Mouse (Mus musculus) MEL (cell line): Measurements from ENCODE around the gene Gpr146. TPM values are rescaled to one million over a fixed set of nuclear protein-coding genes. Genes with fewer than 3 reads are reported as not detected.

Source experiments
- DNase-seq: peaks from one replicate; pipeline ENCODE4 v3.0.0; 2011; ENCODE audit warnings: low read depth, low spot score
- H3K27ac ChIP-seq: 2 replicates; pipeline ENCODE4 v1.5.1; 2012; ENCODE audit warnings: low read depth, mild to moderate bottlenecking, control low read depth, low read length, moderate library complexity; ENCODE audit not compliant: control insufficient read depth
- H3K27me3 ChIP-seq, 2 experiments: fragments of 150-350 bp in 1 of 2; sonication (generic) in 1 of 2; 2 replicates each; pipeline ENCODE4 v1.6.1; 2012; ENCODE audit warnings: low read length in 2 of 2, mild to moderate bottlenecking in 2 of 2, improper control_type of control experiment in 1 of 2, moderate library complexity in 1 of 2; ENCODE audit not compliant: insufficient read depth in 2 of 2, control insufficient read depth in 1 of 2
- H3K36me3 ChIP-seq, 2 experiments: 2 replicates each; pipeline ENCODE4 v1.6.1; 2012 to 2014; ENCODE audit warnings: low read length in 2 of 2, improper control_type of control experiment in 1 of 2, inconsistent platforms in 1 of 2, mild to moderate bottlenecking in 1 of 2; ENCODE audit not compliant: insufficient read depth in 2 of 2, control insufficient read depth in 1 of 2
- H3K4me1 ChIP-seq, 2 experiments: fragments of 150-350 bp in 1 of 2; sonication (generic) in 1 of 2; 2 replicates each; pipeline ENCODE4 v1.6.1; 2012; ENCODE audit warnings: low read length in 2 of 2, improper control_type of control experiment in 1 of 2, mild to moderate bottlenecking in 1 of 2; ENCODE audit not compliant: insufficient read depth in 2 of 2, control insufficient read depth in 1 of 2
- H3K4me3 ChIP-seq, 2 experiments: fragments of 150-350 bp in 1 of 2; sonication (generic) in 1 of 2; 2 replicates each; pipeline ENCODE4 v1.5.1; 2012; ENCODE audit warnings: low read depth in 2 of 2, low read length in 2 of 2, mild to moderate bottlenecking in 2 of 2, moderate library complexity in 2 of 2, control low read depth in 1 of 2, improper control_type of control experiment in 1 of 2; ENCODE audit not compliant: control insufficient read depth in 1 of 2, insufficient read depth in 1 of 2
- H3K79me2 ChIP-seq: 2 replicates; pipeline ENCODE4 v1.6.1; 2012; ENCODE audit warnings: mild to moderate bottlenecking, low read length, moderate library complexity; ENCODE audit not compliant: control insufficient read depth, poor library complexity, insufficient read depth
- H3K9ac ChIP-seq: 2 replicates; pipeline ENCODE4 v1.6.1; 2012; ENCODE audit warnings: low read depth, mild to moderate bottlenecking, control low read depth, low read length, moderate library complexity; ENCODE audit not compliant: control insufficient read depth, poor library complexity, severe bottlenecking
- H3K9me3 ChIP-seq: fragments of 150-350 bp; sonication (generic); replicated peaks from 2 replicates; pipeline ENCODE4 v1.6.1; 2012; ENCODE audit warnings: mild to moderate bottlenecking, low read length, improper control_type of control experiment, moderate library complexity; ENCODE audit not compliant: insufficient read depth
- BHLHE40 ChIP-seq: IDR thresholded peaks from 2 replicates; pipeline ENCODE4 v1.6.1; 2012; ENCODE audit warnings: low read depth, mild to moderate bottlenecking, inconsistent platforms, low read length, improper control_type of control experiment, borderline replicate concordance
- CTCF ChIP-seq, 3 experiments: IDR thresholded peaks in 2 of 3; conservative IDR thresholded peaks in 1 of 3; 2 replicates each; pipeline ENCODE4 v1.5.1; 2011 to 2012; ENCODE audit warnings: low read length in 3 of 3, low read depth in 2 of 3, mild to moderate bottlenecking in 2 of 3, improper control_type of control experiment in 1 of 3, inconsistent platforms in 1 of 3, mixed read lengths in 1 of 3, moderate library complexity in 1 of 3; ENCODE audit not compliant: control insufficient read depth in 1 of 3, insufficient read depth in 1 of 3, poor library complexity in 1 of 3, severe bottlenecking in 1 of 3
- E2F4 ChIP-seq: IDR thresholded peaks from 2 replicates; pipeline ENCODE4 v1.6.1; 2011; ENCODE audit warnings: low read depth, low read length, improper control_type of control experiment, borderline replicate concordance
- ELF1 ChIP-seq: IDR thresholded peaks from 2 replicates; pipeline ENCODE4 v1.6.1; 2014; ENCODE audit warnings: low read depth, mild to moderate bottlenecking, inconsistent platforms, low read length, improper control_type of control experiment, moderate library complexity
- EP300 ChIP-seq, 2 experiments: IDR thresholded peaks; 2 replicates each; pipeline ENCODE4 v1.6.1; 2011; ENCODE audit warnings: improper control_type of control experiment in 2 of 2, low read length in 2 of 2, low read depth in 1 of 2, mild to moderate bottlenecking in 1 of 2
- GATA1 ChIP-seq: IDR thresholded peaks from 2 replicates; pipeline ENCODE4 v1.6.1; 2011; ENCODE audit warnings: low read depth, low read length, improper control_type of control experiment
- HCFC1 ChIP-seq: IDR thresholded peaks from 2 replicates; pipeline ENCODE4 v1.6.1; 2012; ENCODE audit warnings: low read depth, mild to moderate bottlenecking, inconsistent platforms, low read length, improper control_type of control experiment, moderate library complexity
- KAT2A ChIP-seq: conservative IDR thresholded peaks from 2 replicates; pipeline ENCODE4 v1.6.1; 2012; ENCODE audit warnings: low read depth, low read length, improper control_type of control experiment, inconsistent platforms
- MAFK ChIP-seq: IDR thresholded peaks from 2 replicates; pipeline ENCODE4 v1.6.1; 2011; ENCODE audit warnings: low read depth, mild to moderate bottlenecking, low read length, improper control_type of control experiment, borderline replicate concordance
- MAX ChIP-seq: IDR thresholded peaks from 2 replicates; pipeline ENCODE4 v1.6.1; 2011; ENCODE audit warnings: low read length, improper control_type of control experiment
- MAZ ChIP-seq: IDR thresholded peaks from 2 replicates; pipeline ENCODE4 v1.6.1; 2012; ENCODE audit warnings: low read depth, mild to moderate bottlenecking, inconsistent platforms, low read length, improper control_type of control experiment
- MYB ChIP-seq: IDR thresholded peaks from 2 replicates; pipeline ENCODE4 v1.6.1; 2011; ENCODE audit warnings: mild to moderate bottlenecking, low read depth, low read length, improper control_type of control experiment
- MYC ChIP-seq: IDR thresholded peaks from 2 replicates; pipeline ENCODE4 v1.6.1; 2011; ENCODE audit warnings: low read depth, mild to moderate bottlenecking, low read length, improper control_type of control experiment, moderate library complexity
- NELFE ChIP-seq: IDR thresholded peaks from 2 replicates; pipeline ENCODE4 v1.6.1; 2011; ENCODE audit warnings: low read depth, low read length, improper control_type of control experiment
- RAD21 ChIP-seq: IDR thresholded peaks from 2 replicates; pipeline ENCODE4 v1.6.1; 2011; ENCODE audit warnings: mild to moderate bottlenecking, low read depth, low read length, improper control_type of control experiment
- RCOR1 ChIP-seq: IDR thresholded peaks from 2 replicates; pipeline ENCODE4 v1.6.1; 2012; ENCODE audit warnings: low read depth, mild to moderate bottlenecking, inconsistent platforms, low read length, improper control_type of control experiment
- SIN3A ChIP-seq: IDR thresholded peaks from 2 replicates; pipeline ENCODE4 v1.6.1; 2012; ENCODE audit warnings: low read length, improper control_type of control experiment, inconsistent platforms
- SMC3 ChIP-seq: IDR thresholded peaks from 2 replicates; pipeline ENCODE4 v1.6.1; 2011; ENCODE audit warnings: low read depth, low read length, improper control_type of control experiment
- TAL1 ChIP-seq: IDR thresholded peaks from 2 replicates; pipeline ENCODE4 v1.6.1; 2012; ENCODE audit warnings: mild to moderate bottlenecking, inconsistent platforms, low read length, moderate library complexity, mixed read lengths
- TBP ChIP-seq: IDR thresholded peaks from 2 replicates; pipeline ENCODE4 v1.8.0; 2011; ENCODE audit warnings: low read depth, low read length, improper control_type of control experiment
- UBTF ChIP-seq: IDR thresholded peaks from 2 replicates; pipeline ENCODE4 v1.6.1; 2012; ENCODE audit warnings: low read depth, mild to moderate bottlenecking, inconsistent platforms, low read length, improper control_type of control experiment, moderate library complexity, borderline replicate concordance; ENCODE audit not compliant: insufficient read depth
- USF1 ChIP-seq: IDR thresholded peaks from 2 replicates; pipeline ENCODE4 v1.6.1; 2014; ENCODE audit warnings: low read depth, mild to moderate bottlenecking, inconsistent platforms, low read length, improper control_type of control experiment, moderate library complexity
- USF2 ChIP-seq, 2 experiments: IDR thresholded peaks; 2 replicates each; pipeline ENCODE4 v1.6.1; 2011 to 2012; ENCODE audit warnings: improper control_type of control experiment in 2 of 2, low read length in 2 of 2, borderline replicate concordance in 1 of 2, inconsistent platforms in 1 of 2, low read depth in 1 of 2, mild to moderate bottlenecking in 1 of 2; ENCODE audit not compliant: insufficient read depth in 1 of 2
- ZC3H11A ChIP-seq: IDR thresholded peaks from 2 replicates; pipeline ENCODE4 v1.6.1; 2012; ENCODE audit warnings: low read depth, mild to moderate bottlenecking, inconsistent platforms, low read length, improper control_type of control experiment
- ZNF384 ChIP-seq: IDR thresholded peaks from 2 replicates; pipeline ENCODE4 v1.6.1; 2012; ENCODE audit warnings: low read depth, mild to moderate bottlenecking, inconsistent platforms, low read length, improper control_type of control experiment
- polyA plus RNA-seq, 2 experiments: library from polyadenylated mRNA; stranded (reverse) in 1 of 2; unstranded in 1 of 2; fragments of >175 nt in 1 of 2; fragments of >200 nt in 1 of 2; gene quantifications; 2 replicates each; pipeline versions ENCODE4 v1.2.1 to v1.2.4; 2012; ENCODE audit warnings: low replicate concordance in 2 of 2, low read depth in 1 of 2; ENCODE audit not compliant: insufficient read length in 2 of 2, insufficient read depth in 1 of 2, missing spikeins in 1 of 2
- total RNA-seq: library from RNA; depleted of rRNA; stranded (reverse); fragments of 300-350 nt; gene quantifications from 2 replicates; pipeline ENCODE4 v1.2.3, GENCODE M21; 2012

The Gpr146 gene
- total and polyA plus RNA-seq, 3 experiments = 0.92 to 4.5 TPM; not detected in 1

DNA sequence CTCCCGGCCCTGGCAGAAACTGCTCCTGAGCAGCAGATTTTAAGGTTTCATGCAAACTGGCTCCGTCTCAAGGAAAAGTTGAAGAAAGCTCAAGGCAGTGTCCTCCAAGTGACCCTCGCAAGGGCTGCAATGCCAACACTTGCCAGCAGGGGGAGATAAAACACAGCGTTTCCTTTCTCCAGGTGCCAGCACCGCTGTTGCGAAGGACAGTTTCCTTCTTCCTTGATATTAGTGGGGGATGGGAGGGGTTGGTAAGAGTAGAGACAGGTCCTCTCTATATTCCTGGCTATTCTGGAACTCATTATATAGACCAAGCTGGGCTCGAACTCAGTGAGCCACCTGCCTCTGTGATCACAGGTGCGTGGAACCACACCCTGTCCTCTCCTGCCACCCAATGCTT lies 45.8 kb upstream of the Gpr146 start:
- TF ChIP-seq RAD21 = peak; percentile 94
- TF ChIP-seq HCFC1 = no peak
- no peak for TF ChIP-seq ELF1
- TF ChIP-seq MAX = no peak
- no peak for TF ChIP-seq ZNF384
- TF ChIP-seq SMC3 = peak; percentile 82
- no peak for TF ChIP-seq USF1
- no peak for TF ChIP-seq GATA1
- no peak for TF ChIP-seq MYC
- no peak for TF ChIP-seq MAFK
- no peak for TF ChIP-seq MYB
- TF ChIP-seq SIN3A = peak; percentile 42; the same call in 1 of the 2 replicates
- no peak for TF ChIP-seq E2F4
- TF ChIP-seq BHLHE40 = peak; percentile 34; the same call in 1 of the 2 replicates
- no peak for TF ChIP-seq NELFE
- peak; percentile 78 for TF ChIP-seq ZC3H11A
- no peak for TF ChIP-seq KAT2A
- no peak for TF ChIP-seq RCOR1
- no peak for TF ChIP-seq TAL1
- TF ChIP-seq CTCF (IDR thresholded peaks at IDR 0.05 in 2 of 3, conservative IDR thresholded peaks at IDR 0.05 in 1 of 3; ENCODE audit: control insufficient read depth in 1 of 3, insufficient read depth in 1 of 3, low read depth in 2 of 3, low read length in 3 of 3, poor library complexity in 1 of 3, severe bottlenecking in 1 of 3) = peak; percentile 95 to 99 (median 96)
- no peak for TF ChIP-seq EP300 (IDR thresholded peaks at IDR 0.05; ENCODE audit: low read depth in 1 of 2, low read length in 2 of 2)
- no peak for TF ChIP-seq MAZ
- TF ChIP-seq UBTF = no peak
- no peak for TF ChIP-seq TBP
- TF ChIP-seq USF2 (IDR thresholded peaks at IDR 0.05; ENCODE audit: borderline replicate concordance in 1 of 2, insufficient read depth in 1 of 2, low read depth in 1 of 2, low read length in 2 of 2) = no peak
- no peak overlapping the region for H3K9ac ChIP-seq
- no peaks in the 10 kb centered on the region for H3K9me3 ChIP-seq
- H3K79me2 ChIP-seq = no peaks in the 10 kb centered on the region
- no peaks in the 10 kb centered on the region for H3K27me3 ChIP-seq
- H3K4me1 ChIP-seq = peaks cover 3 to 6% of the 10 kb centered on the region in 2 experiments; a peak in 2 of 4 replicates
- no peaks in the 10 kb centered on the region for H3K36me3 ChIP-seq
- peak; percentile 73 for DNase-seq
- no peak overlapping the region for H3K4me3 ChIP-seq
- no peak overlapping the region for H3K27ac ChIP-seq
